26 mouse cellular contexts compared by ENCODE assay signal in the genomic region with DNA sequence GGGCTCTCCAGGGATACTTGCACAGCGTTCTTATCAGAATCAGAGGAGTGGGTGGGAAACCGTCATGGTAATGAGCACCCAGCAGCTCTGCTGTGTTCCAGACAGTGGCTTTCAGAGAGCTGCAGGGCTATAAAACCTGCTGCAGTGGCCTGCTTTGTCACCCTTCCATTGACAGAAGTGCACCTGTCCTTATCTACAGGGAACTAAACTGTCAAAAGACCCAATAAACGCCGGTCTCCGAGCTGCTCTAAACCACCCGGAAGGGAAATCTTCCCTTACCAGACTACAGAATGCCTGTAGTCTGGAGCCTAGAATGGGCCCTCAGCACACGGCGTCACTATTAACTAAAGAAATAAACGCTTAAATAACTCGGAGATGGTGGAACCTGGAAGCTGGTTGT.
"Had no signal": no experiment of that assay in that cellular context is flagged by ENCODE, and none has a peak within 500 bp of the region (broad histone marks: within the 10 kb centered on the region; RNA-seq: fewer than 3 reads in every experiment).

No protein-coding gene starts in this region.

- H3K36me3 ChIP-seq: heart, embryonic 13.5 days; heart, embryonic 15.5 days; hindbrain, embryonic 10.5 days; hindbrain, embryonic 12.5 days; limb, embryonic 10.5 days; limb, embryonic 12.5 days; liver, embryonic 13.5 days; liver, embryonic 15.5 days had no signal

- H3K9ac ChIP-seq: heart, embryonic 13.5 days; heart, embryonic 15.5 days; hindbrain, embryonic 12.5 days; hindbrain, embryonic 14.5 days; limb, embryonic 12.5 days; liver, embryonic 13.5 days; liver, embryonic 15.5 days had no signal

- H3K27me3 ChIP-seq: heart, embryonic 13.5 days; heart, embryonic 15.5 days; hindbrain, embryonic 12.5 days; limb, embryonic 12.5 days; liver, embryonic 13.5 days; liver, embryonic 15.5 days had no signal

- ATAC-seq: hindbrain, embryonic 16.5 days; inflammation-experienced regulatory T-cells, adult 6 months had no signal

- H3K4me2 ChIP-seq: heart, embryonic 13.5 days; heart, embryonic 15.5 days; hindbrain, embryonic 12.5 days; hindbrain, embryonic 14.5 days; limb, embryonic 12.5 days; liver, embryonic 11.5 days; liver, embryonic 13.5 days; liver, embryonic 15.5 days had no signal

- H3K9me3 ChIP-seq: heart, embryonic 15.5 days; hindbrain, embryonic 10.5 days; hindbrain, embryonic 12.5 days; limb, embryonic 10.5 days; limb, embryonic 12.5 days; liver, embryonic 13.5 days; liver, embryonic 15.5 days had no signal

- H3K4me1 ChIP-seq: heart, embryonic 13.5 days; heart, embryonic 15.5 days; hindbrain, embryonic 10.5 days; hindbrain, embryonic 12.5 days; limb, embryonic 10.5 days; liver, embryonic 13.5 days; liver, embryonic 15.5 days had no signal

- H3K4me3 ChIP-seq: gastrocnemius, adult 2 months; heart, adult 2 months; heart, embryonic 13.5 days; heart, embryonic 15.5 days; hindbrain, embryonic 10.5 days; hindbrain, embryonic 12.5 days; layer of hippocampus, adult 2 months; left cerebral cortex, adult 2 months; limb, embryonic 10.5 days; limb, embryonic 12.5 days; liver, embryonic 13.5 days; liver, embryonic 15.5 days had no signal

- DNase-seq: gastrocnemius, adult 2 months; gastrocnemius, postnatal 10 days; gastrocnemius, postnatal 25 days; heart, adult 2 months; heart, postnatal 14 days; heart, postnatal 4 days; kidney, adult 18-20 months; kidney, adult 8-10 months; kidney, postnatal 10 days; kidney, postnatal 25 days; kidney, postnatal 4 days; liver; liver, embryonic 13.5 days had no signal

- H3K27ac ChIP-seq: gastrocnemius, adult 2 months; heart, adult 2 months; heart, embryonic 13.5 days; heart, embryonic 15.5 days; hindbrain, embryonic 10.5 days; hindbrain, embryonic 12.5 days; hindbrain, embryonic 14.5 days; layer of hippocampus, adult 2 months; left cerebral cortex, adult 2 months; limb, embryonic 10.5 days; limb, embryonic 12.5 days; liver, embryonic 13.5 days; liver, embryonic 15.5 days had no signal
